ENCODE assay signal across 7 mouse cellular contexts in the genomic region with DNA sequence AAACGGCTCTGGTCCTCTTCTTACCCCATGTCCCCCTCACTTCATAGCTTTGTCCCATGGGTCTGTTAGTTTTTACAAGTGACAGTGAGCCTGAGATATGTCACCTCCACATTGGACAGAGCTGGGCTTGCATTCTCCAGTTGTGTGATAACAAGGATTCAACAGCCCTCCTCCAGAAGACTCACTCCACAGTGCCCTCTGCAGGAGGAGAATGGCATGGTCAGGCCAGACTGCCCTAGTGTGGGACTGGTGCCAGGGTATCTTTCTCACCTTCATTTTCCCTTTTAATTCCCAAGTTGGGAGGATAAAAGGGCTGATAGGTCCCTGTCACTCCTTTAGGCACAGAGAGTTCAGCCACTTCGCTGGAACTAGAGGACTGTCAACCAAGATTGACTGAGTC.
A peak's percentile ranks its signal among the peaks of the same experiment; 100 is the strongest.
DNase-seq lines count a peak whose midpoint lies in the region; ATAC-seq and TF ChIP-seq lines count a peak whose summit lies in the region.

No protein-coding gene starts in this region.

- 62% methylated on average over 2 of the region's 2 CpGs for WGBS in limb, embryonic 12.5 days
- WGBS in limb, embryonic 10.5 days: 63% methylated on average over 2 of the region's 2 CpGs
- 55% methylated on average over 2 of the region's 2 CpGs for WGBS in limb, embryonic 15.5 days

- H3K36me3 ChIP-seq in limb, embryonic 12.5 days: no peaks in the 10 kb centered on the region
- no peaks in the 10 kb centered on the region for H3K36me3 ChIP-seq in limb, embryonic 10.5 days
- H3K36me3 ChIP-seq in limb, embryonic 15.5 days: no peaks in the 10 kb centered on the region

- TF ChIP-seq POLR2A in cortical plate, adult 2 months (IDR thresholded peaks at IDR 0.05; ENCODE audit: extremely low read depth, insufficient read depth, low read length): no peak

- ATAC-seq in limb, embryonic 12.5 days (ENCODE audit: insufficient number of reproducible peaks, insufficient read depth, low FRiP score, low TSS enrichment, low read depth): no peak
- no peak for ATAC-seq in limb, embryonic 15.5 days (ENCODE audit: insufficient number of reproducible peaks, low FRiP score, low TSS enrichment, low read depth)

- no peak for DNase-seq in limb, embryonic 10.5 days (ENCODE audit: low spot score)
- DNase-seq in adrenal gland, adult 2 months: peak; percentile 40
- DNase-seq in thymus, postnatal 14 days: peak; percentile 46
- no peak for DNase-seq in spleen, postnatal 36 days (ENCODE audit: low spot score in 2 of 2)

- H3K9me3 ChIP-seq in limb, embryonic 12.5 days: no peaks in the 10 kb centered on the region
- H3K9me3 ChIP-seq in limb, embryonic 10.5 days (replicated peaks): no peaks in the 10 kb centered on the region
- H3K9me3 ChIP-seq in limb, embryonic 15.5 days: no peaks in the 10 kb centered on the region

- no peaks in the 10 kb centered on the region for H3K27me3 ChIP-seq in limb, embryonic 12.5 days
- H3K27me3 ChIP-seq in limb, embryonic 10.5 days (ENCODE audit: low read depth, poor library complexity, severe bottlenecking): 0 out of 2 replicates have a peak, but pooled peaks cover under 1% of the 10 kb centered on the region
- no peaks in the 10 kb centered on the region for H3K27me3 ChIP-seq in limb, embryonic 15.5 days

- H3K4me1 ChIP-seq in limb, embryonic 12.5 days (replicated peaks): peaks cover 30% of the 10 kb centered on the region
- H3K4me1 ChIP-seq in limb, embryonic 10.5 days: peaks cover 18% of the 10 kb centered on the region
- peaks cover 14% of the 10 kb centered on the region for H3K4me1 ChIP-seq in cortical plate, adult 2 months (ENCODE audit: control insufficient read depth, insufficient read depth, low read length)
- H3K4me1 ChIP-seq in limb, embryonic 15.5 days: peaks cover 24% of the 10 kb centered on the region

- peak; percentile 51 for TF ChIP-seq CTCF in cortical plate, adult 2 months (IDR thresholded peaks at IDR 0.05; ENCODE audit: extremely low read depth, insufficient read depth, low read length)

- no peak overlapping the region for H3K9ac ChIP-seq in limb, embryonic 12.5 days (replicated peaks)
- no peak overlapping the region for H3K9ac ChIP-seq in limb, embryonic 15.5 days

- no peak overlapping the region for H3K4me3 ChIP-seq in limb, embryonic 12.5 days (replicated peaks)
- H3K4me3 ChIP-seq in limb, embryonic 10.5 days: no peak overlapping the region
- no peak overlapping the region for H3K4me3 ChIP-seq in cortical plate, adult 2 months (ENCODE audit: insufficient read depth, low read length)
- no peak overlapping the region for H3K4me3 ChIP-seq in limb, embryonic 15.5 days

- peak overlapping the region; percentile 75; the same call in 1 of the 2 replicates for H3K27ac ChIP-seq in limb, embryonic 12.5 days
- no peak overlapping the region for H3K27ac ChIP-seq in limb, embryonic 10.5 days
- H3K27ac ChIP-seq in cortical plate, adult 2 months (ENCODE audit: insufficient read depth, low read length): no peak overlapping the region
- H3K27ac ChIP-seq in limb, embryonic 15.5 days: peak overlapping the region; percentile 69; the same call in 1 of the 2 replicates

- H3K4me2 ChIP-seq in limb, embryonic 12.5 days: no peak overlapping the region
- no peak overlapping the region for H3K4me2 ChIP-seq in limb, embryonic 15.5 days

Comparison
In these comparisons a context has a peak if more than half of its experiments do, and no peak if none do; other contexts are left out.
1. H3K27ac ChIP-seq: peak in limb, embryonic 12.5 days (single experiment) and limb, embryonic 15.5 days (single experiment); none in limb, embryonic 10.5 days (single experiment) and cortical plate, adult 2 months (single experiment).
2. DNase-seq: peak in adrenal gland, adult 2 months (single experiment) and thymus, postnatal 14 days (single experiment); none in limb, embryonic 10.5 days (single experiment) and spleen, postnatal 36 days (0 of 2).